Mouse (Mus musculus) ES-E14 (cell line): ENCODE measurements at regions not wholly inside any gene's neighbourhood (a gene's known extent, or its start where the extent isn't known, plus 50 kb on each side); places are given as distances from the start of the nearest gene placed in this dataset.
A peak's percentile ranks its signal among the peaks of the same experiment; 100 is the strongest.
"Not testable (repeated sequence)": the region's sequence is repeated elsewhere in the genome, so short reads cannot be mapped to it uniquely, and the experiment has no call there.

Experiments
- CHD2 ChIP-seq: IDR thresholded peaks from 2 replicates; pipeline ENCODE4 v1.6.1; 2014; ENCODE audit warnings: mild to moderate bottlenecking, low read depth, low read length, inconsistent platforms
- HCFC1 ChIP-seq: IDR thresholded peaks from 2 replicates; pipeline ENCODE4 v1.6.1; 2012; ENCODE audit warnings: low read length, inconsistent platforms, borderline replicate concordance; ENCODE audit not compliant: insufficient read depth
- MAFK ChIP-seq: IDR thresholded peaks from 2 replicates; pipeline ENCODE4 v1.6.1; 2014; ENCODE audit warnings: mild to moderate bottlenecking, low read depth, low read length, inconsistent platforms; ENCODE audit not compliant: insufficient read depth
- ZC3H11A ChIP-seq: IDR thresholded peaks from 2 replicates; pipeline ENCODE4 v1.6.1; 2012; ENCODE audit warnings: low read depth, mild to moderate bottlenecking, inconsistent platforms, low read length, borderline replicate concordance
- ZNF384 ChIP-seq: IDR thresholded peaks from 2 replicates; pipeline ENCODE4 v1.6.1; 2012; ENCODE audit warnings: low read depth, low read length, inconsistent platforms

DNA sequence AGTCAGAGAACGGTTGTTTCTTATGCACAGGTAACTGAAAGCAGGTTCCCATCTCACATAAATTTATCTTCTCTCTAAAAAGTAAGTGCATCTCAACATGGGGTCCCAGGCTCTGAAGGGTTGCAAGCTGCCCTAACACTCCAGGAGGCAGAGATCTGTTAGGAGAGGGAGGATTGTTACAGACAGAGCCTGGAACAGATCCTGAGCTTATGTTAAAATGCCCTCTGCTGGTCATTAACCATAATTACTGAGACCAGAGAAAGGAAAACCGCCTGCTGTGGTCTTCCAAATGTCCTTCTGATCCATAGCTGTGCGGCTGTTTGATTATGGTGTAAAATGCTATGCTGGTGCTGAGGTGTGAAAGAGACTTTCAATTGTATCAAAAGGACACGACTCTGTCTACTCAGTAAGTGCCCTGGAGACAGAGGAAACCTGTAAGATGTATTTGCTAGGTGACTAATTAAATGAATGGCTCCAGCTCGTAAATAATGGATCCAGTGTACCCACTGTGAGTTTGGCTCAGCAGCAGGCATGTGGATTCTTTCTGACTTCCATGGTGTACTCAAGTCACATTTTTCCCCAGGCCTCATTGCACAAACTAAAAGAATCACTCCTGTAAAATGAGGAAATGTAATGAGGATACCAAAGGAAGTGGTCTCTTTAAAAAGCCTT lies 131.9 kb downstream of the Gm8765 start:
- TF ChIP-seq ZC3H11A = peak; percentile 24; the same call in 1 of the 2 replicates
- TF ChIP-seq MAFK, CHD2, ZNF384, HCFC1: not testable (repeated sequence)
